Mouse (Mus musculus) CD4-positive, CD25-positive, alpha-beta regulatory T cell (primary cell): Measurements from ENCODE around the gene Slc26a9. TPM values are rescaled to one million over a fixed set of nuclear protein-coding genes. Genes with fewer than 3 reads are reported as not detected.

Experiments
- polyA plus RNA-seq: library from polyadenylated mRNA; unstranded; fragments of 100-300 nt; shearing (Covaris generic); gene quantifications from one replicate; pipeline ENCODE4 v1.2.1, GENCODE M21; 2017

Slc26a9 gene
- polyA plus RNA-seq = not detected

GRCm38 (mm10) chr1:131743868-131744464 is at the start of gene Slc26a9:
Slc26a9 (plus strand) TSS chr1:131744022.

GRCm38 (mm10) chr1:131797202-131797909 is 53.5 kb downstream of the Slc26a9 start, which contains the start of gene Pm20d1:
Pm20d1 (plus strand) TSS chr1:131797381.

Other genes starting within 250 kb of the Slc26a9 start
- gene Srgap2, start 216.7 kb upstream of the Slc26a9 start, polyA plus RNA-seq = 30.2 TPM
- gene Fam72a, start 216.1 kb upstream of the Slc26a9 start, polyA plus RNA-seq = 1.3 TPM
- gene Avpr1b, start 144.8 kb upstream of the Slc26a9 start, polyA plus RNA-seq = 0.05 TPM
- gene Ctse, start 105.7 kb upstream of the Slc26a9 start, polyA plus RNA-seq = 25.1 TPM
- 0.14 TPM for gene Rab7b, start 55.3 kb upstream of the Slc26a9 start, polyA plus RNA-seq
- gene Pm20d1, start 53.4 kb downstream of the Slc26a9 start, polyA plus RNA-seq = 0.06 TPM
- 29.1 TPM for gene Slc41a1, start 83.5 kb downstream of the Slc26a9 start, polyA plus RNA-seq
- gene Rab29, start 123.2 kb downstream of the Slc26a9 start, polyA plus RNA-seq = 38.7 TPM
- 45.2 TPM for gene Nucks1, start 166.5 kb downstream of the Slc26a9 start, polyA plus RNA-seq
- gene Slc45a3, start 218.9 kb downstream of the Slc26a9 start, polyA plus RNA-seq = 0.81 TPM